Mouse (Mus musculus) hindbrain, embryonic 14.5 days (tissue): Measurements from ENCODE around the gene Slc9c1. TPM values are rescaled to one million over a fixed set of nuclear protein-coding genes. Genes with fewer than 3 reads are reported as not detected.

Experiments
- ATAC-seq: fragments of 200-750 bp; cut with Nextera tagmentation; 2 replicates; pipeline ENCODE4 v1.8.0; 2017; ENCODE audit warnings: moderate number of reproducible peaks, mild to moderate bottlenecking, moderate TSS enrichment, moderate library complexity; ENCODE audit not compliant: low FRiP score
- DNase-seq: peaks from one replicate; pipeline ENCODE4 v3.0.0-alpha.2; 2015; ENCODE audit warnings: low spot score
- H3K27ac ChIP-seq: fragments of 300-500 bp; sonication (generic); 2 replicates; pipeline ENCODE4 v1.5.1; 2014; ENCODE audit warnings: mild to moderate bottlenecking, moderate library complexity
- H3K27me3 ChIP-seq: fragments of 300-500 bp; sonication (generic); 2 replicates; pipeline ENCODE4 v1.6.1; 2014; ENCODE audit warnings: mild to moderate bottlenecking, low read length, mixed read lengths; ENCODE audit not compliant: control insufficient read depth, insufficient read depth
- H3K36me3 ChIP-seq: fragments of 300-500 bp; sonication (generic); replicated peaks from 2 replicates; pipeline ENCODE4 v1.6.1; 2014; ENCODE audit not compliant: control insufficient read depth, insufficient read depth
- H3K4me1 ChIP-seq: fragments of 300-500 bp; sonication (generic); replicated peaks from 2 replicates; pipeline ENCODE4 v1.6.1; 2014; ENCODE audit warnings: antibody characterized with exemption, low read length, mixed read lengths; ENCODE audit not compliant: control insufficient read depth, insufficient read depth
- H3K4me2 ChIP-seq: fragments of 300-500 bp; sonication (generic); replicated peaks from 2 replicates; pipeline ENCODE4 v1.6.1; 2014; ENCODE audit warnings: mild to moderate bottlenecking, moderate library complexity
- H3K4me3 ChIP-seq: fragments of 300-500 bp; sonication (generic); replicated peaks from 2 replicates; pipeline ENCODE4 v1.5.1; 2014; ENCODE audit warnings: mild to moderate bottlenecking, low read length
- H3K9ac ChIP-seq: fragments of 300-500 bp; sonication (generic); 2 replicates; pipeline ENCODE4 v1.6.1; 2014
- H3K9me3 ChIP-seq: fragments of 300-500 bp; sonication (generic); 2 replicates; pipeline ENCODE4 v1.6.1; 2016; ENCODE audit warnings: low read length; ENCODE audit not compliant: control insufficient read depth
- WGBS: fragments of 180-500 bp; shearing (Covaris S2); extraction: QIAGEN DNeasy Blood & Tissue Kit; methylation state at CpG from one replicate; pipeline ENCODE4 v1.1.7; 2014; 5-methylcytosine and 5-hydroxymethylcytosine counted together
- polyA plus RNA-seq: library from polyadenylated mRNA; unstranded; fragments of >200 nt; fragmentation: Nextera tagmentation; extraction: Ambion mirVana; gene quantifications from 2 replicates; pipeline ENCODE4 v1.2.1, GENCODE M21; 2014

Gene Slc9c1
- polyA plus RNA-seq, 1 experiment from 2014 or later: not detected

DNA sequence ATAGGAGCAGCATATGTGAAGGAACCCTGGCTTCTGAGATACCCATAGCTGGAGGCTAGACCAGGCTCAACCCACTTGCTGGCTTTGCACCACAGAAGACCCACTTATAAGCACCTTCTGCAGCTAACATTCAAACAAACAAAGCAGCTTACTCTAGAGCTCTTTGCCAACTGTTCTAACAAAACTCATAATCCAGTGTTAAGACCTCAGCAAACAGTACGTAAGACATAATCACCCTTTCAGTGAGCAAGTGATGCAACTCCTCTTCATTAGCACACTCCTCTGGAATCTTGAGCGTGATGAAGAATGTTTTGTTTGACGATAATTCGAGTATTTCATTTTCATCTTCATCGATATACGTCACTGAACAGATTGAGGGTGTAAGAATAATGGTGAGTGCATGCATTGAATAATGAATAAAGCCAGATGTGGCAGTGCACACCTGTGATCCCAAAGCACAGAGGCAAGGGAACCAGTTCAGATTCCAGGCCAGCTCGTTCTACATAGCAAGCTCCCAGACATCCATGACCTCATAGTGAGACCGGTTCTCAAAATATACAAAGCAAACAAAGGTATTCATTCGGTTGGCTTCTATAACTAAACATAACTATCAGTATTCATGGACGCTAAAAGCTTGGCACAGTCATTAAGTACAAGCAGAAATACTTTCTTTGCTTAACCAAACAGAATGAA is 105.1 kb downstream of the Slc9c1 start:
- 87% methylated on average over 10 of the region's 10 CpGs for WGBS

GRCm38 (mm10) chr16:45641301-45641700 is 106.2 kb downstream of the Slc9c1 start:
- H3K9ac ChIP-seq: no peak overlapping the region
- no peak for DNase-seq
- H3K4me3 ChIP-seq: no peak overlapping the region
- H3K4me1 ChIP-seq: no peaks in the 10 kb centered on the region
- WGBS: 75% methylated on average over 3 of the region's 3 CpGs
- H3K4me2 ChIP-seq: no peak overlapping the region
- H3K27me3 ChIP-seq: no peaks in the 10 kb centered on the region
- H3K27ac ChIP-seq: no peak overlapping the region
- H3K9me3 ChIP-seq: no peaks in the 10 kb centered on the region
- H3K36me3 ChIP-seq: no peaks in the 10 kb centered on the region
- no peak for ATAC-seq

More for the DNA sequence above, 105.1 kb downstream of the Slc9c1 start:
- Histone ChIP-seq H3K9me3 (no peaks in the 10 kb centered on the region), H3K36me3 (no peaks in the 10 kb centered on the region), H3K4me1 (no peaks in the 10 kb centered on the region), H3K9ac (no peak overlapping the region), H3K4me3 (no peak overlapping the region), H3K27me3 (no peaks in the 10 kb centered on the region), H3K4me2 (no peak overlapping the region), H3K27ac (no peak overlapping the region)
- DNase-seq (no peak), ATAC-seq (no peak)

DNA sequence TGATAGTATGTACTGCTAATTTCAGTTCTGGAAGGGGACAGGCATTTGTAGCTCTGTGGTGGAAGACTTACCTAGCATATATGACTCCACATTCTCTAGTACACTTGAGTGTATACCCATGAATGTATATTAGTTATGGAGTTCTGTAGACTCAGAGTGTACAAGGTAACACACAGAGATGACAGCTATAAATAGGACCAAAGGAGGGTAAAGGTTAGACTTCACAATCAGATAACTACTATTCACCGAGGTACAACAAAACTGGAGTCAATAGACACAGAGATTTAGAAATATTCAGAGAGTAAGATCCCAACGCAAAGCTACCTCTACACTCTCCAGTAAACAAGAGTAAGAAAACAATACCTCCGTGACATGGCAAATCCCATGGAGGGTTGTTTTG is 108.8 kb downstream of the Slc9c1 start:
- Histone ChIP-seq H3K36me3 (no peaks in the 10 kb centered on the region), H3K4me2 (no peak overlapping the region), H3K4me1 (no peaks in the 10 kb centered on the region), H3K4me3 (no peak overlapping the region), H3K9ac (no peak overlapping the region), H3K27me3 (no peaks in the 10 kb centered on the region), H3K9me3 (no peaks in the 10 kb centered on the region), H3K27ac (no peak overlapping the region)
- DNase-seq (no peak), ATAC-seq (no peak)
- WGBS: 94% methylated on average over 3 of the region's 3 CpGs

DNA sequence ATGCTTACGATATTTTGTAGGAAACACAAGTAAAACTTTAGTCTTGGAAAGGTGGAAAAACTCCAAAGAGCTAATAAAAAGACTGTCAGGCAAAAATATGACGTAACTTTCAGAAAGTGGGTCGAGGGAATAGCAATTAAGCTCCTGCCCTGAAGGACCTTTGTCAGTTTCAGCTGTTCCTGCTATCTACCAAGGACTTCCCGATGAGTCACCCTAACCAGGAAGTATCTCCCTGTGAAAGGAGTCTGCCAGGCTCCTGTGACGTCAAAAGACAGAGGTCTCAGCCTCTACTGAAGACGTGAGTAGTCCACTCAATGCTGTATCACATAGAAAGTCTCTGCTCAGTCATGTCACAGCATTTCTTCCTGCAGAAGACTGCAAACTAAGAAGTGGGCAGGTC is 109.3 kb downstream of the Slc9c1 start:
- H3K4me2 ChIP-seq: no peak overlapping the region
- H3K4me3 ChIP-seq: no peak overlapping the region
- ATAC-seq (no peak), DNase-seq (no peak)
- no peaks in the 10 kb centered on the region for H3K36me3 ChIP-seq
- H3K27ac ChIP-seq: no peak overlapping the region
- H3K4me1 ChIP-seq: no peaks in the 10 kb centered on the region
- no peaks in the 10 kb centered on the region for H3K9me3 ChIP-seq
- H3K9ac ChIP-seq: no peak overlapping the region
- WGBS: 75% methylated on average over 6 of the region's 6 CpGs
- H3K27me3 ChIP-seq: no peaks in the 10 kb centered on the region

DNA sequence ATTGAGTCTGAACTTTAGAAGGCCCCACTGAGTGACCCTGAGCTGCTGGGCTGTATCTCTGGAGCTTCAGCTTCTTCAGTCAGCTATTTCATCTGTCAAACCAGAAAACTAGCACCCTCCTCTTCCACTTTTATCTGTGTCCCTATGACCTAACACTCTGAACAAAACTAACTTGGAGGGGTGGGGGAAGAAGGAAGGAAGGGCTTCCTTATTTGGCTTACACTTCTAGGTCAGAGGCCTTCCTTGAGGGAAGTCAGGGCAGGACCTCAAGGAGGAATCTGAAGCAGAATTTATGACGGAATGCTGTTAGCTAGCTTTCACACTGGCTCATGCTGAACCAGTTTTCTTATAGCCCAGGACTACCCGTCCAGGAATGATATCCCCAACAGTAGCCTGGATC is 116.4 kb downstream of the Slc9c1 start:
- no peak for ATAC-seq
- Histone ChIP-seq H3K4me1 (no peaks in the 10 kb centered on the region; the same call in 1 of the 2 replicates), H3K4me2 (no peak overlapping the region), H3K9me3 (no peaks in the 10 kb centered on the region), H3K27ac (no peak overlapping the region), H3K9ac (no peak overlapping the region), H3K36me3 (no peaks in the 10 kb centered on the region), H3K27me3 (peaks cover 13% of the 10 kb centered on the region; the same call in 1 of the 2 replicates), H3K4me3 (no peak overlapping the region)
- 75% methylated on average over 2 of the region's 2 CpGs for WGBS
- DNase-seq: no peak

GRCm38 (mm10) chr16:45653009-45653933 is 118.2 kb downstream of the Slc9c1 start:
- peaks cover 13% of the 10 kb centered on the region; the same call in 1 of the 2 replicates for H3K27me3 ChIP-seq
- ATAC-seq: no peak
- 16% methylated on average over 17 of the region's 17 CpGs for WGBS
- H3K36me3 ChIP-seq: no peaks in the 10 kb centered on the region
- H3K4me2 ChIP-seq: peak overlapping the region; percentile 55
- no peaks in the 10 kb centered on the region; the same call in 1 of the 2 replicates for H3K4me1 ChIP-seq
- no peak for DNase-seq
- no peak overlapping the region for H3K27ac ChIP-seq
- no peaks in the 10 kb centered on the region for H3K9me3 ChIP-seq
- peak overlapping the region; percentile 25 for H3K4me3 ChIP-seq
- H3K9ac ChIP-seq: peak overlapping the region; percentile 28; the same call in 1 of the 2 replicates

- H3K36me3 ChIP-seq: no peaks in the 10 kb centered on the region
- H3K27me3 ChIP-seq: peaks cover 13% of the 10 kb centered on the region; the same call in 1 of the 2 replicates
- no peak within 1 kb of the TSS for H3K27ac ChIP-seq
- H3K4me2 ChIP-seq: peak within 1 kb of the TSS; percentile 55
- H3K9ac ChIP-seq: peak within 1 kb of the TSS; percentile 28; the same call in 1 of the 2 replicates
- WGBS: 6% methylated on average over 20 of the region's 20 CpGs
- peak; percentile 46; the same call in 1 of the 2 replicates for ATAC-seq
- no peaks in the 10 kb centered on the region; the same call in 1 of the 2 replicates for H3K4me1 ChIP-seq
- H3K4me3 ChIP-seq: peak within 1 kb of the TSS; percentile 25
- H3K9me3 ChIP-seq: no peaks in the 10 kb centered on the region
- no peak for DNase-seq
Measured at GRCm38 (mm10) chr16:45653934-45654332, 118.8 kb downstream of the Slc9c1 start, which contains the start of gene BC016579. TSS of gene BC016579 (minus strand) at chr16:45654068.

DNA sequence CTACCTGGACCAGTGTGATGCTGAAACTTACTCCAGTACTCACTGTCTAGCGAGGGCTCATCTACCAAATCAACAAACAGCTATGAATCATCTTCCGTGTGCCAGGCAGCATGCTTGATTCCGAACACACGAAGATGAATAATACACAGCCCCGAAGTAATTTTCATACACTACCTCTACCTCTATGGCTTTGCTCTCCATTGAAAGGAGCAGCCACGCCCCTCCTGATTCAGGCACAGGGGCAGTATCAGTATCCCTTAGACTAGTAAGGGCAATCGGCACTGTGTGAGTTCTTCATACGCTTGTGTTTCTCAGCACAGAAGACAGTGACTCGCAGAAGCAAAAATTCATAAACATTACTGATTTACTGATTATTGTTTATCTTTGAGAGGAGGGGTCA is 119.4 kb downstream of the Slc9c1 start:
- peak; percentile 40; the same call in 1 of the 2 replicates for ATAC-seq

More for the DNA sequence above, 119.4 kb downstream of the Slc9c1 start:
- H3K9me3 ChIP-seq: no peaks in the 10 kb centered on the region
- 64% methylated on average over 9 of the region's 9 CpGs for WGBS
- no peak overlapping the region; the same call in 1 of the 2 replicates for H3K9ac ChIP-seq
- no peaks in the 10 kb centered on the region for H3K36me3 ChIP-seq
- no peak for DNase-seq
- H3K4me1 ChIP-seq: no peaks in the 10 kb centered on the region; the same call in 1 of the 2 replicates
- 0 out of 2 replicates have a peak overlapping the region, but pooled peaks have one; percentile 55 for H3K4me2 ChIP-seq
- no peak overlapping the region for H3K4me3 ChIP-seq
- peaks cover 13% of the 10 kb centered on the region; the same call in 1 of the 2 replicates for H3K27me3 ChIP-seq
- no peak overlapping the region for H3K27ac ChIP-seq
